Mouse (Mus musculus): ENCODE measurements around the gene Zfp384. TPM values are rescaled to one million over a fixed set of nuclear protein-coding genes. Genes with fewer than 3 reads are reported as not detected.

The Zfp384 gene
- polyA plus RNA-seq (2012; rRNA removed; ENCODE audit: low replicate concordance): 61.5 and 67.0 TPM in 2 replicates

GRCm38 (mm10) chr6:125009129-125009180, at the start of gene Zfp384:
Zfp384 (plus strand) TSS chr6:125009145.

GRCm38 (mm10) chr6:124965088-124965719, 43.7 kb upstream of the Zfp384 start, which contains the start of gene Cops7a:
Cops7a (minus strand) TSS chr6:124965538.

GRCm38 (mm10) chr6:124996551-124997501, 12.1 kb upstream of the Zfp384 start, which contains the start of gene Pianp:
Pianp (plus strand) TSS chr6:124996694.

GRCm38 (mm10) chr6:125039533-125040153, 30.7 kb downstream of the Zfp384 start, which contains the start of gene Ing4:
Ing4 (plus strand) TSS chr6:125039760.

GRCm38 (mm10) chr6:125049678-125050077, 40.7 kb downstream of the Zfp384 start, which contains the start of gene Acrbp:
Acrbp (plus strand) TSS chr6:125049689.

GRCm38 (mm10) chr6:125067571-125067995, 58.6 kb downstream of the Zfp384 start, which contains the start of gene Lpar5:
Lpar5 (plus strand) TSS chr6:125067920.

Other genes starting within 250 kb of the Zfp384 start
- 11.8 and 17.7 TPM in 2 replicates for gene Eno2, start 239.5 kb upstream of the Zfp384 start, polyA plus RNA-seq (2012; rRNA removed; ENCODE audit: low replicate concordance)
- 0.76 and 1.5 TPM in 2 replicates for gene Lrrc23, start 229.4 kb upstream of the Zfp384 start, polyA plus RNA-seq (2012; rRNA removed; ENCODE audit: low replicate concordance)
- 16.4 and 26.4 TPM in 2 replicates for gene Spsb2, start 200.5 kb upstream of the Zfp384 start, polyA plus RNA-seq (2012; rRNA removed; ENCODE audit: low replicate concordance)
- gene Tpi1, start 194.8 kb upstream of the Zfp384 start, polyA plus RNA-seq (2012; rRNA removed; ENCODE audit: low replicate concordance): 313 and 1,090 TPM in 2 replicates
- 84.8 and 98.1 TPM in 2 replicates for gene Usp5, start 179.7 kb upstream of the Zfp384 start, polyA plus RNA-seq (2012; rRNA removed; ENCODE audit: low replicate concordance)
- gene Cdca3, start 179.6 kb upstream of the Zfp384 start, polyA plus RNA-seq (2012; rRNA removed; ENCODE audit: low replicate concordance): 7.1 and 9.3 TPM in 2 replicates
- gene Gnb3, start 168.9 kb upstream of the Zfp384 start, polyA plus RNA-seq (2012; rRNA removed; ENCODE audit: low replicate concordance): 0.55 TPM in 1 of 2 replicates, not detected in the other
- gene P3h3, start 151.4 kb upstream of the Zfp384 start, polyA plus RNA-seq (2012; rRNA removed; ENCODE audit: low replicate concordance): 29.1 and 38.5 TPM in 2 replicates
- gene Gpr162, start 145.2 kb upstream of the Zfp384 start, polyA plus RNA-seq (2012; rRNA removed; ENCODE audit: low replicate concordance): 1.3 and 2.7 TPM in 2 replicates
- gene Cd4, start 120.9 kb upstream of the Zfp384 start, polyA plus RNA-seq (2012; rRNA removed; ENCODE audit: low replicate concordance): 25.7 and 33.5 TPM in 2 replicates
- gene Lag3, start 97.4 kb upstream of the Zfp384 start, polyA plus RNA-seq (2012; rRNA removed; ENCODE audit: low replicate concordance): 9.6 and 17.2 TPM in 2 replicates
- gene Ptms, start 89.0 kb upstream of the Zfp384 start, polyA plus RNA-seq (2012; rRNA removed; ENCODE audit: low replicate concordance): 1,592 and 1,640 TPM in 2 replicates
- gene Mlf2, start 77.8 kb upstream of the Zfp384 start, polyA plus RNA-seq (2012; rRNA removed; ENCODE audit: low replicate concordance): 328 and 380 TPM in 2 replicates
- 176 and 323 TPM in 2 replicates for gene Cops7a, start 43.6 kb upstream of the Zfp384 start, polyA plus RNA-seq (2012; rRNA removed; ENCODE audit: low replicate concordance)
- gene Pianp, start 12.5 kb upstream of the Zfp384 start, polyA plus RNA-seq (2012; rRNA removed; ENCODE audit: low replicate concordance): 5.0 and 7.7 TPM in 2 replicates
- gene Ing4, start 30.6 kb downstream of the Zfp384 start, polyA plus RNA-seq (2012; rRNA removed; ENCODE audit: low replicate concordance): 37.4 and 67.5 TPM in 2 replicates
- gene Acrbp, start 40.5 kb downstream of the Zfp384 start, polyA plus RNA-seq (2012; rRNA removed; ENCODE audit: low replicate concordance): 29.9 and 38.8 TPM in 2 replicates
- gene Lpar5, start 58.8 kb downstream of the Zfp384 start, polyA plus RNA-seq (2012; rRNA removed; ENCODE audit: low replicate concordance): 26.4 and 31.1 TPM in 2 replicates
- 30.4 and 134 TPM in 2 replicates for gene Chd4, start 86.8 kb downstream of the Zfp384 start, polyA plus RNA-seq (2012; rRNA removed; ENCODE audit: low replicate concordance)
- 15.3 and 15.5 TPM in 2 replicates for gene Nop2, start 122.8 kb downstream of the Zfp384 start, polyA plus RNA-seq (2012; rRNA removed; ENCODE audit: low replicate concordance)
- 32.1 and 52.1 TPM in 2 replicates for gene Iffo1, start 136.1 kb downstream of the Zfp384 start, polyA plus RNA-seq (2012; rRNA removed; ENCODE audit: low replicate concordance)
- gene Gapdh, start 157.3 kb downstream of the Zfp384 start, polyA plus RNA-seq (2012; rRNA removed; ENCODE audit: low replicate concordance): 3,410 and 6,480 TPM in 2 replicates
- 39.1 and 40.1 TPM in 2 replicates for gene Ncapd2, start 182.6 kb downstream of the Zfp384 start, polyA plus RNA-seq (2012; rRNA removed; ENCODE audit: low replicate concordance)
- gene Mrpl51, start 182.7 kb downstream of the Zfp384 start, polyA plus RNA-seq (2012; rRNA removed; ENCODE audit: low replicate concordance): 46.4 and 62.9 TPM in 2 replicates
- gene Vamp1, start 206.4 kb downstream of the Zfp384 start, polyA plus RNA-seq (2012; rRNA removed; ENCODE audit: low replicate concordance): 28.7 and 36.3 TPM in 2 replicates
- 26.1 and 32.6 TPM in 2 replicates for gene Tapbpl, start 222.7 kb downstream of the Zfp384 start, polyA plus RNA-seq (2012; rRNA removed; ENCODE audit: low replicate concordance)
- 61.3 and 95.2 TPM in 2 replicates for gene Cd27, start 227.9 kb downstream of the Zfp384 start, polyA plus RNA-seq (2012; rRNA removed; ENCODE audit: low replicate concordance)